Mouse (Mus musculus): ENCODE data around the gene Igsf8. TPM values are rescaled to one million over a fixed set of nuclear protein-coding genes. Genes with fewer than 3 reads are reported as not detected.

The Igsf8 gene
- polyA plus RNA-seq, 1 experiment: 159 TPM

DNA sequence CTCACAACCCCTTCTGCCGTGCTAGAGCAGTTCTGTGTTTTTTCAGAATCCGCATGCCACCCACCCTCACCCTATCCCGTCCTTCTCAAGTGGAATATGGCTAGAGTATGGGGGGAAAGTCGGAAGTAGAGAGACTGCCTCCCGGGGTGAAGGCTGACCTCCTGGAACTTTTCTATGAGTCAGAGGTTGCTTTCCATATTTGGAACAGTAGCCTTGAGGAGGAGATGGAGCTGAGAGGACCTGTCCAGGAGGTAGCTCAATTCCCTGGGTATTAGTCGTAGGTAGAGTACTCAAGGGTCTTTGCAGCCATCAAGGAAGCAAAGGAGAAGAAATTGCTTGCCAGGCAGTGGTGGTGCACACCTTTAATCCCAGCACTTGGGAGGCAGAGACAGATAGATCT, 90.6 kb downstream of the Igsf8 start:
- Histone ChIP-seq H3K4me3 (ENCODE audit: control insufficient read depth, insufficient read depth, low read length) (no peak overlapping the region), H3K36me3 (ENCODE audit: control insufficient read depth, insufficient read depth, low read length) (no peaks in the 10 kb centered on the region), H3K4me1 (replicated peaks; ENCODE audit: control insufficient read depth, insufficient read depth, low read length) (no peaks in the 10 kb centered on the region), H3K27ac (ENCODE audit: control insufficient read depth, insufficient read depth, low read length) (no peak overlapping the region), H3K27me3 (ENCODE audit: control insufficient read depth, insufficient read depth, low read length) (no peaks in the 10 kb centered on the region)
- TF ChIP-seq POLR2A (IDR thresholded peaks at IDR 0.05; ENCODE audit: control insufficient read depth, extremely low read depth, insufficient read depth, low read length, poor library complexity) (no peak), CTCF (IDR thresholded peaks at IDR 0.05; ENCODE audit: borderline replicate concordance, control insufficient read depth, extremely low read depth, insufficient read depth, low read length, poor library complexity) (no peak)
- WGBS: 76% methylated on average over 6 of the region's 6 CpGs
- no peak for DNase-seq

- no peak for TF ChIP-seq POLR2A (IDR thresholded peaks at IDR 0.05; ENCODE audit: control insufficient read depth, extremely low read depth, insufficient read depth, low read length, poor library complexity)
- no peak for TF ChIP-seq CTCF (IDR thresholded peaks at IDR 0.05; ENCODE audit: borderline replicate concordance, control insufficient read depth, extremely low read depth, insufficient read depth, low read length, poor library complexity)
- no peak overlapping the region for H3K27ac ChIP-seq (ENCODE audit: control insufficient read depth, insufficient read depth, low read length)
Measured at GRCm38 (mm10) chr1:172352453-172352852, 91.0 kb downstream of the Igsf8 start.

DNA sequence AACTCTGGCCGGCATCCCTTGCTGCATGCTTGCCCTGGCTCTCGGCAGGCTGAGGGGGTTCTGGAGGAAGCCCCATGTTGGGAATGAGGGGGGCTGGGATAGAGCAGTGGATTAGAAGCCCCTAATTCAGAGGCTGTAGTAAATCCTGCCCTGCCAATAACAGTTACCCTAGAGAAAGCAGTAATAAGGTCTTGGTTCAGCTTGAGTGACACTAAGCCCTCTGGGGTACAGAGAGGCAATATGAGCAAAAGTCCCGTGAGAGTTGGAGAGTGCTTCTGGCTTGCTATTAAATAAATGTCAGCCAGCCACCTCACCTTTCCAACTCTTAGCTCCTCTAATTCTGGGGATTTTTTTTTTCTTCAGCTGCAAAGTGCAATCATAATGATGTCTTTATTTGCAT, 93.9 kb downstream of the Igsf8 start:
- no peak overlapping the region for H3K27ac ChIP-seq (ENCODE audit: control insufficient read depth, insufficient read depth, low read length)
- no peaks in the 10 kb centered on the region for H3K36me3 ChIP-seq (ENCODE audit: control insufficient read depth, insufficient read depth, low read length)
- TF ChIP-seq POLR2A (IDR thresholded peaks at IDR 0.05; ENCODE audit: control insufficient read depth, extremely low read depth, insufficient read depth, low read length, poor library complexity) (no peak), CTCF (IDR thresholded peaks at IDR 0.05; ENCODE audit: borderline replicate concordance, control insufficient read depth, extremely low read depth, insufficient read depth, low read length, poor library complexity) (no peak)
- H3K4me1 ChIP-seq (replicated peaks; ENCODE audit: control insufficient read depth, insufficient read depth, low read length): no peaks in the 10 kb centered on the region
- 87% methylated on average over 3 of the region's 3 CpGs for WGBS
- no peak for DNase-seq
- no peaks in the 10 kb centered on the region for H3K27me3 ChIP-seq (ENCODE audit: control insufficient read depth, insufficient read depth, low read length)
- no peak overlapping the region for H3K4me3 ChIP-seq (ENCODE audit: control insufficient read depth, insufficient read depth, low read length)

More at GRCm38 (mm10) chr1:172352453-172352852, 91.0 kb downstream of the Igsf8 start:
- H3K4me3 ChIP-seq (ENCODE audit: control insufficient read depth, insufficient read depth, low read length): no peak overlapping the region
- 54% methylated on average over 3 of the region's 3 CpGs for WGBS
- no peaks in the 10 kb centered on the region for H3K36me3 ChIP-seq (ENCODE audit: control insufficient read depth, insufficient read depth, low read length)
- DNase-seq: no peak
- no peaks in the 10 kb centered on the region for H3K4me1 ChIP-seq (replicated peaks; ENCODE audit: control insufficient read depth, insufficient read depth, low read length)
- no peaks in the 10 kb centered on the region for H3K27me3 ChIP-seq (ENCODE audit: control insufficient read depth, insufficient read depth, low read length)

- peak; percentile 61 for DNase-seq
Measured at GRCm38 (mm10) chr1:172357550-172357949, 96.1 kb downstream of the Igsf8 start.

DNA sequence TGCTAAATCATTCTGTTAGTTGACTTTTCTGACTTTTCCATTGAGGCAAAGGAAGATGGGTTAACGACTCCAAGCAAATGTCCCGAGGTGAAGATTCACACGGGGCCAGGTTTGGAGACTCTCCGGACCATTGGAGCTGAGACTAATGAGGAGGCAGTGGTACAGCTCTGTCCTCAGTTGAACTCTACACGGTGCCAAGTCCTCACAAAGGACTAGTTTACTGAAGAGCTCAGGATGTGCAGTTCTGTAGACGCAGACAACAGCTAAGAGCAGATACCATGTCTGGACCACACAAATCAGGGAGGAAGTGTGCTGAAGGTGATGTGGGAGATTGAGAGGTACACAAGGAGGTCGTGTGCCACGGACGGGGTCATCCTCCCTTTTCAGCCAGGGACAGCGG, 96.9 kb downstream of the Igsf8 start:
- Histone ChIP-seq H3K4me1 (replicated peaks; ENCODE audit: control insufficient read depth, insufficient read depth, low read length) (no peaks in the 10 kb centered on the region), H3K27ac (ENCODE audit: control insufficient read depth, insufficient read depth, low read length) (no peak overlapping the region), H3K36me3 (ENCODE audit: control insufficient read depth, insufficient read depth, low read length) (no peaks in the 10 kb centered on the region), H3K4me3 (ENCODE audit: control insufficient read depth, insufficient read depth, low read length) (no peak overlapping the region), H3K27me3 (ENCODE audit: control insufficient read depth, insufficient read depth, low read length) (no peaks in the 10 kb centered on the region)
- 85% methylated on average over 10 of the region's 10 CpGs for WGBS
- DNase-seq: no peak
- TF ChIP-seq CTCF (IDR thresholded peaks at IDR 0.05; ENCODE audit: borderline replicate concordance, control insufficient read depth, extremely low read depth, insufficient read depth, low read length, poor library complexity) (no peak), POLR2A (IDR thresholded peaks at IDR 0.05; ENCODE audit: control insufficient read depth, extremely low read depth, insufficient read depth, low read length, poor library complexity) (no peak)

More at GRCm38 (mm10) chr1:172357550-172357949, 96.1 kb downstream of the Igsf8 start:
- TF ChIP-seq POLR2A (IDR thresholded peaks at IDR 0.05; ENCODE audit: control insufficient read depth, extremely low read depth, insufficient read depth, low read length, poor library complexity): no peak
- peak; percentile 90 for TF ChIP-seq CTCF (IDR thresholded peaks at IDR 0.05; ENCODE audit: borderline replicate concordance, control insufficient read depth, extremely low read depth, insufficient read depth, low read length, poor library complexity)
- 0% methylated on average over 1 of the region's 1 CpGs for WGBS
- no peaks in the 10 kb centered on the region for H3K4me1 ChIP-seq (replicated peaks; ENCODE audit: control insufficient read depth, insufficient read depth, low read length)
- no peak overlapping the region for H3K4me3 ChIP-seq (ENCODE audit: control insufficient read depth, insufficient read depth, low read length)
- no peak overlapping the region for H3K27ac ChIP-seq (ENCODE audit: control insufficient read depth, insufficient read depth, low read length)
- H3K27me3 ChIP-seq (ENCODE audit: control insufficient read depth, insufficient read depth, low read length): no peaks in the 10 kb centered on the region
- no peaks in the 10 kb centered on the region for H3K36me3 ChIP-seq (ENCODE audit: control insufficient read depth, insufficient read depth, low read length)

DNA sequence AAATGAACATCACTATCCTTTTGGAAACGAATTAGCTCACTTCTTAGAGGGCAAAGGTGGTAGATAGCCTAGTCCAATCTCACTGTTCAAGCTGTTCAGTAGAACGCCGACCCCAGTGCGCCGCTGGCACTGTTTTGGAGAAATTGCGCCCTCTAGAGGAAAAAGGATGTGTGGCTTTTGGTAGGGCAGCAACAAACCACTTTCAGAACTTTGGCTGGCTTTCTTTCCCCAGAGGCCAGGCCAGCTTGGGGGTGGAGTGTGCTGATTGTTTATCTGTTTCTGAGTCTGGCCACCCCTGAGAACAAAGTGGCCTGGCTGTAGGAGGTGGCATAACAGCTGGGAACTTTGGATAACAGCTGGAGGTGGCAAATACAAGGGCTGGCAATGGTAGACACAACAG, 103.2 kb downstream of the Igsf8 start:
- no peak overlapping the region for H3K4me3 ChIP-seq (ENCODE audit: control insufficient read depth, insufficient read depth, low read length)
- WGBS: 25% methylated on average over 6 of the region's 6 CpGs
- H3K27ac ChIP-seq (ENCODE audit: control insufficient read depth, insufficient read depth, low read length): no peak overlapping the region
- no peaks in the 10 kb centered on the region for H3K36me3 ChIP-seq (ENCODE audit: control insufficient read depth, insufficient read depth, low read length)
- no peaks in the 10 kb centered on the region for H3K27me3 ChIP-seq (ENCODE audit: control insufficient read depth, insufficient read depth, low read length)
- peak; percentile 43 for DNase-seq
- peaks cover 7% of the 10 kb centered on the region for H3K4me1 ChIP-seq (replicated peaks; ENCODE audit: control insufficient read depth, insufficient read depth, low read length)
- TF ChIP-seq CTCF (IDR thresholded peaks at IDR 0.05; ENCODE audit: borderline replicate concordance, control insufficient read depth, extremely low read depth, insufficient read depth, low read length, poor library complexity): peak; percentile 63; the same call in 1 of the 2 replicates
- TF ChIP-seq POLR2A (IDR thresholded peaks at IDR 0.05; ENCODE audit: control insufficient read depth, extremely low read depth, insufficient read depth, low read length, poor library complexity): no peak
